Mouse (Mus musculus) skeletal muscle tissue, postnatal 0 days (tissue): ENCODE data around the gene Begain. TPM values are rescaled to one million over a fixed set of nuclear protein-coding genes. Genes with fewer than 3 reads are reported as not detected.

ENCODE experiments used
- polyA plus RNA-seq: library from polyadenylated mRNA; unstranded; fragments of >200 nt; fragmentation: Nextera tagmentation; extraction: Ambion mirVana; gene quantifications from 2 replicates; pipeline ENCODE4 v1.2.1, GENCODE M21; 2015

Begain gene
- 2.6 and 3.3 TPM in 2 replicates for polyA plus RNA-seq

GRCm38 (mm10) chr12:109068167-109068653, at the start of gene Begain:
Begain (minus strand) TSS chr12:109068217.

Other genes with a start within 250 kb of the Begain start
- 2.4 and 2.5 TPM in 2 replicates for gene Slc25a29, start 232.3 kb downstream of the Begain start, polyA plus RNA-seq
- gene Slc25a47, start 232.2 kb downstream of the Begain start, polyA plus RNA-seq: 4.1 and 4.9 TPM in 2 replicates
- 4.1 and 4.6 TPM in 2 replicates for gene Wdr25, start 174.6 kb downstream of the Begain start, polyA plus RNA-seq
- gene Wars, start 174.0 kb downstream of the Begain start, polyA plus RNA-seq: 28.1 and 34.8 TPM in 2 replicates